Mouse (Mus musculus): ENCODE data around the gene Phlda3.
A peak's percentile ranks its signal among the peaks of the same experiment; 100 is the strongest.

Gene Phlda3

GRCm38 (mm10) chr1:135793370-135794215, 27.7 kb downstream of the Phlda3 start:
- DNase-seq (ENCODE audit: low spot score): no peak

- DNase-seq (ENCODE audit: low spot score): no peak
These were observed 28.6 kb downstream of the Phlda3 start for GRCm38 (mm10) chr1:135794216-135795134.

GRCm38 (mm10) chr1:135798492-135798891, 32.6 kb downstream of the Phlda3 start:
- DNase-seq (ENCODE audit: low spot score): no peak

- no peak for DNase-seq (ENCODE audit: low spot score)
These were observed 33.2 kb downstream of the Phlda3 start for GRCm38 (mm10) chr1:135799109-135799627.

- no peak for DNase-seq (ENCODE audit: low spot score)
These were observed 34.5 kb downstream of the Phlda3 start for GRCm38 (mm10) chr1:135800192-135800950.

GRCm38 (mm10) chr1:135807546-135807945, 41.6 kb downstream of the Phlda3 start:
- DNase-seq (ENCODE audit: low spot score): no peak

GRCm38 (mm10) chr1:135810180-135810579, 44.3 kb downstream of the Phlda3 start:
- DNase-seq (ENCODE audit: low spot score): no peak

- DNase-seq (ENCODE audit: low spot score): peak; percentile 89
These were observed 45.2 kb downstream of the Phlda3 start for GRCm38 (mm10) chr1:135811016-135811646.

- no peak for DNase-seq (ENCODE audit: low spot score)
These were observed 46.3 kb downstream of the Phlda3 start for GRCm38 (mm10) chr1:135812205-135812604.

GRCm38 (mm10) chr1:135812618-135813017, 46.7 kb downstream of the Phlda3 start:
- no peak for DNase-seq (ENCODE audit: low spot score)

GRCm38 (mm10) chr1:135813071-135813470, 47.2 kb downstream of the Phlda3 start:
- DNase-seq (ENCODE audit: low spot score): no peak

- no peak for DNase-seq (ENCODE audit: low spot score)
These were observed 47.9 kb downstream of the Phlda3 start for GRCm38 (mm10) chr1:135813687-135814395.

- no peak for DNase-seq (ENCODE audit: low spot score)
These were observed 48.6 kb downstream of the Phlda3 start for GRCm38 (mm10) chr1:135814531-135814930.

- no peak for DNase-seq (ENCODE audit: low spot score)
These were observed 51.7 kb downstream of the Phlda3 start for GRCm38 (mm10) chr1:135817595-135817994.

- peak; percentile 39 for DNase-seq (ENCODE audit: low spot score)
These were observed 52.7 kb downstream of the Phlda3 start, which contains the start of gene Lad1 for GRCm38 (mm10) chr1:135818481-135819086. Lad1 (plus strand) TSS chr1:135818598.

Data from ovary, postnatal 14 days (tissue).